Comparison of ENCODE assay signal across 8 mouse cellular contexts in the genomic region with DNA sequence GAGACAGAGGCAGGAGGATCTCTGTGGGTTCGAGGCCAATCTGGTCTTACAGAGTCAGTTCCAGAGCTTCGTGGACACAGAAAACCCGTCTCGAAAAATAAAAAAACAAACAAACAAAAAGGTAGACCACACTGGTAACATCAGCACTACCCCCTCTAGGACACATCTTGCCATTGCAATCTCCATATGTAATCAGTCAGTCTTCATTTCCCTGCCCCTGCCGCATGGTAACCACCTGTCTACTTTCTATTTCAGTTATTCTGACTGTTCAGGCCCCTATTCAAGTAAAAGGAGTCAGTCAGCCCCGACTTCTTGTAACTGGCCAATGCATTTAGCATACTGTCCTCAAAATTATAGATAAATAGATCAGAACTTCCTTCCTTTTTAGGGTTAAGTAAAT. TPM values are rescaled to one million over a fixed set of nuclear protein-coding genes. Genes with fewer than 3 reads are reported as not detected.
DNase-seq lines count a peak whose midpoint lies in the region; ATAC-seq and TF ChIP-seq lines count a peak whose summit lies in the region.

No protein-coding gene starts in this region.

- H3K4me2 ChIP-seq in heart, embryonic 15.5 days: peak overlapping the region; percentile 67
- peak overlapping the region; percentile 81 for H3K4me2 ChIP-seq in CH12.LX (ENCODE audit: insufficient read depth, low read depth, poor library complexity, severe bottlenecking)
- H3K4me2 ChIP-seq in liver, embryonic 12.5 days: peak overlapping the region; percentile 80
- H3K4me2 ChIP-seq in stomach, embryonic 15.5 days: peak overlapping the region; percentile 61

- H3K79me2 ChIP-seq in CH12.LX (replicated peaks; ENCODE audit: control insufficient read depth, extremely low read depth, insufficient read depth, poor library complexity, severe bottlenecking): peaks cover 70% of the 10 kb centered on the region

- no peaks in the 10 kb centered on the region for H3K27me3 ChIP-seq in heart, embryonic 15.5 days
- H3K27me3 ChIP-seq in CH12.LX (replicated peaks): no peaks in the 10 kb centered on the region
- no peaks in the 10 kb centered on the region for H3K27me3 ChIP-seq in liver, embryonic 12.5 days (replicated peaks)
- H3K27me3 ChIP-seq in stomach, embryonic 15.5 days (replicated peaks): no peaks in the 10 kb centered on the region

- TF ChIP-seq POLR2A in CH12.LX (IDR thresholded peaks at IDR 0.05; ENCODE audit: low read depth, low read length): no peak
- no peak; the same call in 1 of the 2 replicates for TF ChIP-seq POLR2A in embryonic fibroblast, embryonic 13.5 days (IDR thresholded peaks at IDR 0.05; ENCODE audit: low read depth, low read length)

- DNase-seq in heart, adult 9 months (ENCODE audit: low spot score in 2 of 2): no peak
- peak; percentile 81 for DNase-seq in CH12.LX (ENCODE audit: extremely low read depth)
- no peak for DNase-seq in right cerebral cortex, adult 2 months (ENCODE audit: low spot score in 2 of 2)

- no peak overlapping the region for H3K27ac ChIP-seq in heart, embryonic 15.5 days
- H3K27ac ChIP-seq in CH12.LX (ENCODE audit: insufficient read depth, low read depth): no peak overlapping the region
- H3K27ac ChIP-seq in embryonic fibroblast, embryonic 13.5 days (ENCODE audit: insufficient read depth, low read length): no peak overlapping the region
- H3K27ac ChIP-seq in liver, embryonic 12.5 days: peak overlapping the region; percentile 45; the same call in 1 of the 2 replicates
- no peak overlapping the region for H3K27ac ChIP-seq in stomach, embryonic 15.5 days

- TF ChIP-seq CTCF in CH12.LX (conservative IDR thresholded peaks at IDR 0.05 in 1 of 2, IDR thresholded peaks at IDR 0.05 in 1 of 2; ENCODE audit: low read depth in 2 of 2, low read length in 2 of 2): peak; percentile 18 to 35; a peak in 3 of 4 replicates
- no peak for TF ChIP-seq CTCF in embryonic fibroblast, embryonic 13.5 days (IDR thresholded peaks at IDR 0.05; ENCODE audit: borderline replicate concordance, insufficient read depth, low read length)

- peaks cover 34% of the 10 kb centered on the region for H3K4me1 ChIP-seq in heart, embryonic 15.5 days (replicated peaks)
- H3K4me1 ChIP-seq in CH12.LX (ENCODE audit: control insufficient read depth in 1 of 2, insufficient read depth in 2 of 2): peaks cover 12 to 48% of the 10 kb centered on the region in 2 experiments
- peaks cover 2% of the 10 kb centered on the region; the same call in 1 of the 2 replicates for H3K4me1 ChIP-seq in embryonic fibroblast, embryonic 13.5 days (ENCODE audit: control insufficient read depth, insufficient read depth, low read length)
- H3K4me1 ChIP-seq in liver, embryonic 12.5 days: peaks cover 45% of the 10 kb centered on the region
- H3K4me1 ChIP-seq in stomach, embryonic 15.5 days: peaks cover 11% of the 10 kb centered on the region

- no peak for TF ChIP-seq EP300 in CH12.LX (IDR thresholded peaks at IDR 0.05; ENCODE audit: low read length)

- dilution Hi-C loops in CH12.LX (cut with MboI; ENCODE audit: extremely low pct_ligation_motif_present, extremely low pct_unique_long_range_greater_than_20kb, low sequenced_read_pairs): no loop called here

- no peak overlapping the region for H3K9ac ChIP-seq in heart, embryonic 15.5 days
- H3K9ac ChIP-seq in CH12.LX (ENCODE audit: insufficient read depth, low read depth): peak overlapping the region; percentile 84
- H3K9ac ChIP-seq in liver, embryonic 12.5 days: peak overlapping the region; percentile 77
- no peak overlapping the region for H3K9ac ChIP-seq in stomach, embryonic 15.5 days

- peak overlapping the region; percentile 70 for H3K4me3 ChIP-seq in heart, embryonic 15.5 days
- H3K4me3 ChIP-seq in CH12.LX (replicated peaks in 1 of 3; ENCODE audit: low read depth in 2 of 3, low read length in 2 of 3, poor library complexity in 1 of 3): peak overlapping the region; percentile 63 to 86 (median 65)
- peak overlapping the region; percentile 93 for H3K4me3 ChIP-seq in embryonic fibroblast, embryonic 13.5 days (ENCODE audit: insufficient read depth, low read length)
- H3K4me3 ChIP-seq in liver, embryonic 12.5 days: peak overlapping the region; percentile 86
- peak overlapping the region; percentile 91 for H3K4me3 ChIP-seq in stomach, embryonic 15.5 days (replicated peaks)

- in situ Hi-C loops in CH12.LX (cut with MboI; ENCODE audit: low pct_ligation_motif_present, low pct_unique_long_range_greater_than_20kb, low sequenced_read_pairs): no loop called here

- TF ChIP-seq RAD21 in CH12.LX (IDR thresholded peaks at IDR 0.05; ENCODE audit: low read depth, low read length): no peak

- 76% methylated on average over 6 of the region's 6 CpGs for WGBS in heart, embryonic 15.5 days
- 34% methylated on average over 6 of the region's 6 CpGs for WGBS in liver, embryonic 12.5 days (ENCODE audit: insufficient replicate concordance)
- WGBS in stomach, embryonic 15.5 days: 68% methylated on average over 6 of the region's 6 CpGs

- H3K36me3 ChIP-seq in heart, embryonic 15.5 days: peaks cover 18% of the 10 kb centered on the region
- peaks cover 18 to 58% of the 10 kb centered on the region in 2 experiments for H3K36me3 ChIP-seq in CH12.LX (replicated peaks in 1 of 2; ENCODE audit: control insufficient read depth in 1 of 2, insufficient read depth in 1 of 2, low read length in 1 of 2)
- peaks cover 46% of the 10 kb centered on the region for H3K36me3 ChIP-seq in liver, embryonic 12.5 days
- H3K36me3 ChIP-seq in stomach, embryonic 15.5 days: peaks cover 10% of the 10 kb centered on the region; the same call in 1 of the 2 replicates

- no peaks in the 10 kb centered on the region for H3K9me3 ChIP-seq in heart, embryonic 15.5 days (replicated peaks)
- H3K9me3 ChIP-seq in CH12.LX (replicated peaks; ENCODE audit: low read length): no peaks in the 10 kb centered on the region
- H3K9me3 ChIP-seq in liver, embryonic 12.5 days (replicated peaks): no peaks in the 10 kb centered on the region
- no peaks in the 10 kb centered on the region for H3K9me3 ChIP-seq in stomach, embryonic 15.5 days

- ATAC-seq in heart, embryonic 15.5 days (replicated peaks; ENCODE audit: insufficient number of reproducible peaks, insufficient read depth, low FRiP score, low read depth): no peak
- ATAC-seq in liver, embryonic 12.5 days: no peak
- no peak for ATAC-seq in stomach, embryonic 15.5 days (ENCODE audit: insufficient read depth, low FRiP score, low read depth)
- no peak for ATAC-seq in cerebellum, adult (ENCODE audit: insufficient number of reproducible peaks, low FRiP score, low TSS enrichment)

TF ChIP-seq in CH12.LX, 34 proteins besides CTCF, POLR2A, EP300 and RAD21:
- peak; percentile 88 for TF ChIP-seq MYC (IDR thresholded peaks at IDR 0.05; ENCODE audit: low read depth, low read length)
- peak; percentile 77 for TF ChIP-seq MXI1 (IDR thresholded peaks at IDR 0.05; ENCODE audit: low read depth, low read length)
- TF ChIP-seq SIN3A (IDR thresholded peaks at IDR 0.05; ENCODE audit: low read length): peak; percentile 40
- TF ChIP-seq MAX (IDR thresholded peaks at IDR 0.05; ENCODE audit: low read length): peak; percentile 65; the same call in 1 of the 2 replicates
- no peak for TF ChIP-seq KAT2A (IDR thresholded peaks at IDR 0.05; ENCODE audit: insufficient replicate concordance, low read length)
- TF ChIP-seq IRF4 (IDR thresholded peaks at IDR 0.05; ENCODE audit: low read depth, low read length): no peak

RNA-seq across cellular contexts. Expression of a gene that starts 1.0 kb away (rescaled TPM):
- polyA plus RNA-seq in heart, embryonic 15.5 days (2015; fragmentation: Nextera tagmentation; extraction: Ambion mirVana): 19.7 and 25.3 TPM in 2 replicates
- 73.7 and 77.6 TPM in 2 replicates for total RNA-seq in CH12.LX (2012; rRNA removed)
- total RNA-seq in CH12.LX (2014; rRNA removed): 50.2 and 57.3 TPM in 2 replicates
- polyA plus RNA-seq in CH12.LX (2012; ENCODE audit: insufficient read length, low read depth): 126 and 132 TPM in 2 replicates
- polyA plus RNA-seq in embryonic fibroblast, embryonic 13.5 days (2011; ENCODE audit: insufficient read length, low read depth, missing spikeins): 35.6 and 40.8 TPM in 2 replicates
- polyA plus RNA-seq in liver, embryonic 12.5 days (2016; fragmentation: Nextera tagmentation; extraction: Ambion mirVana): 30.9 and 33.0 TPM in 2 replicates
- 29.8 and 33.9 TPM in 2 replicates for polyA plus RNA-seq in stomach, embryonic 15.5 days (2015; fragmentation: Nextera tagmentation; extraction: Ambion mirVana)

RNA-seq across cellular contexts. Expression of a gene that starts 1.3 kb away (rescaled TPM):
- polyA plus RNA-seq in heart, embryonic 15.5 days (2015; fragmentation: Nextera tagmentation; extraction: Ambion mirVana): 90.8 and 94.6 TPM in 2 replicates
- total RNA-seq in CH12.LX (2012; rRNA removed): 76.6 and 92.3 TPM in 2 replicates
- total RNA-seq in CH12.LX (2014; rRNA removed): 169 and 187 TPM in 2 replicates
- 109 and 110 TPM in 2 replicates for polyA plus RNA-seq in CH12.LX (2012; ENCODE audit: insufficient read length, low read depth)
- 105 and 111 TPM in 2 replicates for polyA plus RNA-seq in embryonic fibroblast, embryonic 13.5 days (2011; ENCODE audit: insufficient read length, low read depth, missing spikeins)
- 100 and 102 TPM in 2 replicates for polyA plus RNA-seq in liver, embryonic 12.5 days (2016; fragmentation: Nextera tagmentation; extraction: Ambion mirVana)
- polyA plus RNA-seq in stomach, embryonic 15.5 days (2015; fragmentation: Nextera tagmentation; extraction: Ambion mirVana): 87.6 and 94.9 TPM in 2 replicates

Comparison
In these comparisons a context has a peak if more than half of its experiments do, and no peak if none do; other contexts are left out.
1. H3K9ac ChIP-seq: peak in CH12.LX (single experiment) and liver, embryonic 12.5 days (single experiment); none in heart, embryonic 15.5 days (single experiment) and stomach, embryonic 15.5 days (single experiment).
2. Peak in every context shown above with its lines, with median percentiles within 50 percentile points of each other: H3K4me2 ChIP-seq and H3K4me3 ChIP-seq.